Comparison of ENCODE assay signal across 8 mouse cellular contexts in the genomic region with DNA sequence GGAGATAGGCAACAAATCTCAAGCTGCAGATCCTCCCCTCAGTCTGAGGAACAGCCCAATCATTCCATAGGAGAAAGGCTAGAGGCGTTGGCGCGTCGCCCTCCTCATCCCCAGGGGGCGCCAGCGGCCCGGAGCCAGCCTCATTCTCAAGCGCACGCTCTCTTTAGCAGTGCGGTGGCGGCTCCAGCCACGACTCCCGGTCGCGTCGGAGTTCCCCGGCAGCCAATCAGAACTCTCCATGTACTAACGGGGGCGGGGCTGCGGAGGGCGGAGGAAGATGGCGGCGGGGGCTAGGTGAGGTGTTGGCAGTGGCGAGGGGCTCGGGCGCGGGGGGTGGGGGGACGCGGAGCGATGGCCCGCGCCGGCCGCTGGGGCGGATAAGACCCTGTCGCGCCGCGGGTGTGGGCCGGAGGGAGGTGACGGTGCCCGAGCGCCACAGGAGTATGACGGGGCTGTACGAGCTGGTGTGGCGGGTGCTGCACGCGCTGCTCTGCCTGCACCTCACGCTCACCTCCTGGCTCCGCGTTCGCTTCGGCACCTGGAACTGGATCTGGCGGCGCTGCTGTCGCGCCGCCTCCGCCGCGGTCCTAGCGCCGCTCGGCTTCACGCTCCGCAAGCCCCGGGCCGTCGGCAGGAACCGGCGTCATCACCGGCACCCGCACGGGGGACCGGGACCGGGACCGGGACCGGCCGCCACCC. TPM values are rescaled to one million over a fixed set of nuclear protein-coding genes. Genes with fewer than 3 reads are reported as not detected.
DNase-seq lines count a peak whose midpoint lies in the region; ATAC-seq and TF ChIP-seq lines count a peak whose summit lies in the region.

Gene Nus1 (plus strand): TSS at position 249 of the 699 bp plus-strand sequence.

- H3K4me1 ChIP-seq in ES-E14 (ENCODE audit: control insufficient read depth in 2 of 2, insufficient read depth in 2 of 2, low read length in 2 of 2, poor library complexity in 1 of 2): peaks cover 0 to 6% of the 10 kb centered on the region in 2 experiments; a peak in 1 of 4 replicates
- peaks cover 24% of the 10 kb centered on the region for H3K4me1 ChIP-seq in forebrain, embryonic 16.5 days (replicated peaks; ENCODE audit: control insufficient read depth, insufficient read depth, low read length)
- peaks cover 7% of the 10 kb centered on the region for H3K4me1 ChIP-seq in lung, embryonic 14.5 days (ENCODE audit: insufficient read depth)
- H3K4me1 ChIP-seq in olfactory bulb, adult 2 months (ENCODE audit: control insufficient read depth, insufficient read depth, low read length): peaks cover 2% of the 10 kb centered on the region
- H3K4me1 ChIP-seq in thymus, adult 2 months (replicated peaks; ENCODE audit: control insufficient read depth, insufficient read depth, low read length): peaks cover 5% of the 10 kb centered on the region; the same call in 1 of the 2 replicates

- intact Hi-C loops in heart, postnatal 36 days (cut with DNase I): loop anchor here (2.0 kb wide), 1 partner anchor 29 kb away; the partner anchor contains the start of gene Nepn

- DNase-seq in ES-E14 (ENCODE audit: low read depth, low spot score): peak; percentile 97
- DNase-seq in cerebellum, adult 11-12 months: peak; percentile 98
- peak; percentile 94 to 95 for DNase-seq in heart, postnatal 36 days
- DNase-seq in layer of hippocampus, adult 2 months (ENCODE audit: low spot score in 2 of 2): peak; percentile 96 to 98
- peak; percentile 98 for DNase-seq in lung, embryonic 14.5 days
- DNase-seq in thymus, adult 2 months: peak; percentile 95

- H3K4me2 ChIP-seq in forebrain, embryonic 16.5 days (ENCODE audit: low read length): peak within 1 kb of the TSS; percentile 76
- peak within 1 kb of the TSS; percentile 81 for H3K4me2 ChIP-seq in lung, embryonic 14.5 days

- TF ChIP-seq CTCF in layer of hippocampus, adult 2 months (conservative IDR thresholded peaks at IDR 0.05): peak; percentile 89
- TF ChIP-seq CTCF in lung, embryonic 14.5 days (IDR thresholded peaks at IDR 0.05; ENCODE audit: low read depth): peak; percentile 93
- TF ChIP-seq CTCF in olfactory bulb, adult 2 months (IDR thresholded peaks at IDR 0.05; ENCODE audit: insufficient read depth, low read depth, low read length): peak; percentile 83
- TF ChIP-seq CTCF in thymus, adult 2 months (IDR thresholded peaks at IDR 0.05; ENCODE audit: borderline replicate concordance, control insufficient read depth, extremely low read depth, insufficient read depth, low read length, poor library complexity): peak; percentile 89

- no peaks in the 10 kb centered on the region for H3K36me3 ChIP-seq in ES-E14 (ENCODE audit: control insufficient read depth, insufficient read depth, low read length, poor library complexity, severe bottlenecking)
- no peaks in the 10 kb centered on the region for H3K36me3 ChIP-seq in forebrain, embryonic 16.5 days (ENCODE audit: control insufficient read depth, insufficient read depth)
- no peaks in the 10 kb centered on the region for H3K36me3 ChIP-seq in lung, embryonic 14.5 days (ENCODE audit: insufficient read depth)
- H3K36me3 ChIP-seq in thymus, adult 2 months (ENCODE audit: control insufficient read depth, insufficient read depth, low read length): no peaks in the 10 kb centered on the region

- peak; percentile 98 for ATAC-seq in forebrain, embryonic 16.5 days
- ATAC-seq in lung, embryonic 14.5 days (ENCODE audit: insufficient read depth): peak; percentile 99

- H3K27ac ChIP-seq in ES-E14 (ENCODE audit: insufficient read depth, low read depth, low read length, poor library complexity, severe bottlenecking): peak within 1 kb of the TSS; percentile 35; the same call in 1 of the 2 replicates
- peak within 1 kb of the TSS; percentile 95 for H3K27ac ChIP-seq in forebrain, embryonic 16.5 days (ENCODE audit: low read length)
- peak within 1 kb of the TSS; percentile 99 for H3K27ac ChIP-seq in layer of hippocampus, adult 2 months
- peak within 1 kb of the TSS; percentile 90 for H3K27ac ChIP-seq in lung, embryonic 14.5 days (ENCODE audit: low read depth)
- H3K27ac ChIP-seq in olfactory bulb, adult 2 months (ENCODE audit: insufficient read depth, low read depth, low read length): peak within 1 kb of the TSS; percentile 76
- H3K27ac ChIP-seq in thymus, adult 2 months (ENCODE audit: control insufficient read depth, insufficient read depth, low read length): 0 out of 2 replicates have a peak within 1 kb of the TSS, but pooled peaks have one; percentile 11

- peak within 1 kb of the TSS; percentile 98 for H3K9ac ChIP-seq in ES-E14 (ENCODE audit: insufficient read depth, low read depth, low read length, poor library complexity, severe bottlenecking)
- H3K9ac ChIP-seq in forebrain, embryonic 16.5 days (replicated peaks; ENCODE audit: low read depth, low read length): peak within 1 kb of the TSS; percentile 93
- H3K9ac ChIP-seq in lung, embryonic 14.5 days: peak within 1 kb of the TSS; percentile 93

- WGBS in forebrain, embryonic 16.5 days: under 1% methylated on average over 72 of the region's 79 CpGs
- WGBS in lung, embryonic 14.5 days: under 1% methylated on average over 78 of the region's 79 CpGs
- 1% methylated on average over 78 of the region's 79 CpGs for WGBS in olfactory bulb, adult 2 months
- under 1% methylated on average over 79 of the region's 79 CpGs for WGBS in thymus, adult 2 months

- in situ Hi-C loops in ES-E14 (cut with MboI; ENCODE audit: low sequenced_read_pairs in 2 of 2, unreplicated experiment in 2 of 2): no loop called here

- H3K27me3 ChIP-seq in forebrain, embryonic 16.5 days (replicated peaks; ENCODE audit: control insufficient read depth, insufficient read depth, low read length): no peaks in the 10 kb centered on the region
- H3K27me3 ChIP-seq in lung, embryonic 14.5 days (ENCODE audit: insufficient read depth, low read length): no peaks in the 10 kb centered on the region
- H3K27me3 ChIP-seq in thymus, adult 2 months (ENCODE audit: control insufficient read depth, insufficient read depth, low read length): no peaks in the 10 kb centered on the region

- peak within 1 kb of the TSS; percentile 85 to 97 for H3K4me3 ChIP-seq in ES-E14 (ENCODE audit: insufficient read depth in 1 of 2, low read depth in 1 of 2, low read length in 2 of 2, poor library complexity in 1 of 2, severe bottlenecking in 1 of 2)
- H3K4me3 ChIP-seq in forebrain, embryonic 16.5 days (replicated peaks; ENCODE audit: low read length): peak within 1 kb of the TSS; percentile 97
- peak within 1 kb of the TSS; percentile 83 for H3K4me3 ChIP-seq in layer of hippocampus, adult 2 months
- H3K4me3 ChIP-seq in lung, embryonic 14.5 days (ENCODE audit: low read depth, low read length): peak within 1 kb of the TSS; percentile 96
- H3K4me3 ChIP-seq in olfactory bulb, adult 2 months (ENCODE audit: insufficient read depth, low read depth, low read length): peak within 1 kb of the TSS; percentile 86
- H3K4me3 ChIP-seq in thymus, adult 2 months (ENCODE audit: control insufficient read depth, insufficient read depth, low read length): peak within 1 kb of the TSS; percentile 86

- TF ChIP-seq POLR2A in olfactory bulb, adult 2 months (IDR thresholded peaks at IDR 0.05; ENCODE audit: insufficient read depth, low read depth, low read length): peak; percentile 31; the same call in 1 of the 2 replicates
- no peak; the same call in 1 of the 2 replicates for TF ChIP-seq POLR2A in thymus, adult 2 months (IDR thresholded peaks at IDR 0.05; ENCODE audit: control insufficient read depth, extremely low read depth, insufficient read depth, low read length, poor library complexity)

- H3K9me3 ChIP-seq in ES-E14 (ENCODE audit: control insufficient read depth, insufficient read depth, low read depth, low read length): no peaks in the 10 kb centered on the region
- no peaks in the 10 kb centered on the region for H3K9me3 ChIP-seq in forebrain, embryonic 16.5 days (ENCODE audit: control insufficient read depth, low read length)
- no peaks in the 10 kb centered on the region for H3K9me3 ChIP-seq in lung, embryonic 14.5 days (ENCODE audit: low read depth, low read length)

TF ChIP-seq in ES-E14, 5 proteins besides CTCF, POLR2A, EP300 and RAD21:
- TF ChIP-seq CHD2 (IDR thresholded peaks at IDR 0.05; ENCODE audit: low read depth, low read length) (no peak), ZC3H11A (IDR thresholded peaks at IDR 0.05; ENCODE audit: borderline replicate concordance, low read depth, low read length) (no peak; the same call in 1 of the 2 replicates), ZNF384 (IDR thresholded peaks at IDR 0.05; ENCODE audit: low read depth, low read length) (no peak), HCFC1 (IDR thresholded peaks at IDR 0.05; ENCODE audit: borderline replicate concordance, insufficient read depth, low read length) (peak; percentile 68)
TF ChIP-seq in ES-E14: peak in this region for 1.

RNA-seq across cellular contexts. Expression of gene Nus1, which starts in this region (rescaled TPM):
- 34.4 and 38.4 TPM in 2 replicates for total RNA-seq in ES-E14 (2012; rRNA removed)
- 19.2 and 20.3 TPM in 2 replicates for polyA plus RNA-seq in forebrain, embryonic 16.5 days (2015; fragmentation: Nextera tagmentation; extraction: Ambion mirVana)
- total RNA-seq in heart, postnatal 36 days (2021): 10 to 100 TPM; 28.9 to 33.6 TPM
- 10 to 100 TPM; 60.0 to 63.8 TPM for total RNA-seq in layer of hippocampus, adult 2 months (2021)
- 11.6 and 13.1 TPM in 2 replicates for polyA plus RNA-seq in lung, embryonic 14.5 days (2014; fragmentation: Nextera tagmentation; extraction: Ambion mirVana)
- 304 TPM in 1 of 2 replicates, not detected in the other for polyA plus RNA-seq in olfactory bulb, adult 2 months (2012; ENCODE audit: insufficient read depth, insufficient read length, low replicate concordance, missing spikeins)
- polyA plus RNA-seq in thymus, adult 2 months (2012; rRNA removed): 11.5 and 17.0 TPM in 2 replicates

Comparison
In these comparisons a context has a peak if more than half of its experiments do, and no peak if none do; other contexts are left out.
1. Peak in every context shown above with its lines: DNase-seq, ATAC-seq, H3K4me3 ChIP-seq and H3K27ac ChIP-seq.
2. H3K27ac ChIP-seq: peak in every context shown above with its lines; median percentile 99 in layer of hippocampus, adult 2 months; 95 in forebrain, embryonic 16.5 days; 90 in lung, embryonic 14.5 days; 76 in olfactory bulb, adult 2 months; 35 in ES-E14; 11 in thymus, adult 2 months.